Mouse (Mus musculus) macrophage (primary cell): ENCODE data around the gene Olfr1347. TPM values are rescaled to one million over a fixed set of nuclear protein-coding genes. Genes with fewer than 3 reads are reported as not detected.

ENCODE experiments used
- polyA plus RNA-seq: library from polyadenylated mRNA; stranded (reverse); fragments of 250-400 nt; gene quantifications from 3 replicates; pipeline ENCODE4 v1.2.4, GENCODE M21; 2018; ENCODE audit warnings: inconsistent platforms

Gene Olfr1347
- polyA plus RNA-seq, 1 experiment from 2014 or later: not detected

Other genes with a start within 250 kb of the Olfr1347 start
- not detected in 3 replicates for gene Epp13, start 247.0 kb downstream of the Olfr1347 start, polyA plus RNA-seq
- 1.4 to 1.9 TPM (median 1.7 TPM) in 3 replicates for gene Zfp667, start 213.2 kb downstream of the Olfr1347 start, polyA plus RNA-seq
- 1.3 to 3.0 TPM (median 1.3 TPM) in 3 replicates for gene Zfp583, start 168.5 kb downstream of the Olfr1347 start, polyA plus RNA-seq
- 0.07 TPM in 1 of 3 replicates, not detected in the others for gene Gm3854, start 156.0 kb downstream of the Olfr1347 start, polyA plus RNA-seq
- 1.2 to 3.1 TPM (median 1.7 TPM) in 3 replicates for gene Zfp78, start 136.5 kb downstream of the Olfr1347 start, polyA plus RNA-seq
- gene Zfp28, start 116.5 kb downstream of the Olfr1347 start, polyA plus RNA-seq: 6.1 to 7.1 TPM (median 6.9 TPM) in 3 replicates
- gene Smim17, start 101.0 kb downstream of the Olfr1347 start, polyA plus RNA-seq: not detected in 3 replicates
- not detected in 3 replicates for gene Gm20715, start 89.5 kb downstream of the Olfr1347 start, polyA plus RNA-seq
- not detected in 3 replicates for gene Olfr1344, start 61.1 kb downstream of the Olfr1347 start, polyA plus RNA-seq
- gene Olfr1336, start 43.6 kb downstream of the Olfr1347 start, polyA plus RNA-seq: not detected in 3 replicates
- gene Olfr1346, start 32.7 kb downstream of the Olfr1347 start, polyA plus RNA-seq: not detected in 3 replicates
- not detected in 3 replicates for gene Olfr5, start 12.8 kb downstream of the Olfr1347 start, polyA plus RNA-seq
- not detected in 3 replicates for gene Olfr1348, start 9.0 kb upstream of the Olfr1347 start, polyA plus RNA-seq
- gene Olfr1349, start 23.2 kb upstream of the Olfr1347 start, polyA plus RNA-seq: not detected in 3 replicates
- not detected in 3 replicates for gene Olfr1350, start 65.1 kb upstream of the Olfr1347 start, polyA plus RNA-seq
- not detected in 3 replicates for gene Zim1, start 196.7 kb upstream of the Olfr1347 start, polyA plus RNA-seq
- not detected in 3 replicates for gene Peg3, start 230.7 kb upstream of the Olfr1347 start, polyA plus RNA-seq
- gene Usp29, start 230.8 kb upstream of the Olfr1347 start, polyA plus RNA-seq: not detected in 3 replicates